Mouse (Mus musculus): ENCODE measurements around the gene Des. TPM values are rescaled to one million over a fixed set of nuclear protein-coding genes. Genes with fewer than 3 reads are reported as not detected.

Des gene
- total RNA-seq, 2 experiments from 2014 or later: not detected

GRCm38 (mm10) chr1:75345036-75345935, 14.8 kb upstream of the Des start:
- ATAC-seq (replicated peaks; ENCODE audit: poor library complexity): no peak

- no peak for ATAC-seq (replicated peaks; ENCODE audit: poor library complexity)
These were observed 12.8 kb upstream of the Des start for GRCm38 (mm10) chr1:75347279-75347678.

DNA sequence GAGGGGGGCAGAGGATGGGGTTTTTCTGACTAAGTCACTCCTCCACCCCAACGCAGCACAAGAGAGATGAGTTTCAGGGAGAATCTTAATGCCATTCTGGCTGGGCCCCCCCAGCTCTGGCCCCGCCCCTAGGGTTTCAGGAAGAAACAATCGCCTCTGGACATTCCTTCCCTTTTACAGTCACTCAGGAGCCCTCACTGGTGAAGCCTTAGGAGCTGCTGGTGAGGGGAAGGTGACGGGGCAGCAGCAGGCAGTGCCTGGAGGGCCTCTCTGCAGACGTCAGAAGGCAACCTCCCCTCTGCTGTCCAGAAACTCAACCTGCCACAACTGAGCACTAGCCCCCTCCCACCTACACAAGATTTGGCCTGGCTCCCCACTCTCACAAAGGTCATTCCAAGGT, 10.9 kb upstream of the Des start:
- no peak for ATAC-seq (replicated peaks; ENCODE audit: poor library complexity)

GRCm38 (mm10) chr1:75357261-75357660, 2.9 kb upstream of the Des start:
- no peak for ATAC-seq (replicated peaks; ENCODE audit: poor library complexity)

DNA sequence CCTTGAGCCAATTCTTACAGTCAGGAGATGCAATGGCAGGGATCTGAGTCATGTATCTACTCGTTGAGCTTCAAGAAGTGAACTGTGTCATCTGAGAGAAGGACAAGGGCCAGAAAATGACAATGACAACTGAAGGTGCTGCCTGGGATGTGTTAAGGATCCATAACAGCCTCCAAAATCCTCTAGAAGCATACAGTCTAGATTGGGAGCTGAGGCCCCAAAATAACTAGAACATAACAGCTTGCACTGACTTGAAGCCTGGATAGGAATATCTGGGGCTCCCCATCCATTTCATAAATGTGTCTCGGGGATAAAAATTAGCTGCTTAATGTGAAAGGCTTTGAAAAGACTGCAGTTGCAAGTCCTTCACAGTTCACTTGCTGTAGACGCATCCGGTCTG, 2.1 kb upstream of the Des start:
- ATAC-seq (replicated peaks; ENCODE audit: poor library complexity): no peak

DNA sequence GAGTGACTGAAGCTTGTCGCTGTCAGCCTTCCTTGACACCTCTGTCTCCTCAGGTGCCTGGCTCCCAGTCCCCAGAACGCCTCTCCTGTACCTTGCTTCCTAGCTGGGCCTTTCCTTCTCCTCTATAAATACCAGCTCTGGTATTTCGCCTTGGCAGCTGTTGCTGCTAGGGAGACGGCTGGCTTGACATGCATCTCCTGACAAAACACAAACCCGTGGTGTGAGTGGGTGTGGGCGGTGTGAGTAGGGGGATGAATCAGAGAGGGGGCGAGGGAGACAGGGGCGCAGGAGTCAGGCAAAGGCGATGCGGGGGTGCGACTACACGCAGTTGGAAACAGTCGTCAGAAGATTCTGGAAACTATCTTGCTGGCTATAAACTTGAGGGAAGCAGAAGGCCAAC, 783 bp upstream of the Des start:
- ATAC-seq (replicated peaks; ENCODE audit: poor library complexity): no peak

DNA sequence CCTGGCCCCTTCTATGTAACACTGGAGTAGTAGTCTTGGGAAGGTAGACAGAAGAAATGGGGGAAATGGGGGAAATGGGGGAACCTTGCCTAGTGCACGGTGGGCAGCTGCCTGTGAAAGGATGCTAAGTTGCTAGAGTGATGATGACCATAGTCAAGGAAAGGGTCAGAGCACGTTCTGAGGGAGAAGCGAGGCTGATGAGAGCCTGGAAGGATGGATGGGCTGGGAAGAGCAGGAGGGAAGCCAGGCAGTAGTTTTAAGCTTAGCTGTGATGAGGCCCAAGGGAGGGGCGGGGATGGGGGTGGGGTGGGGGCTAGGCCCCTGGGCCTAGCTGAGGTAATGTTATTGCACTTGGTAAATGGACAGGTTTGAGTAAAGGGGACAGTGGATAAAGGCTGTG, 994 bp downstream of the Des start:
- no peak for ATAC-seq (replicated peaks; ENCODE audit: poor library complexity)

- peak; percentile 55 for ATAC-seq (replicated peaks; ENCODE audit: poor library complexity)
These were observed 1.6 kb downstream of the Des start for GRCm38 (mm10) chr1:75361750-75362149.

- no peak for ATAC-seq (replicated peaks; ENCODE audit: poor library complexity)
These were observed 3.7 kb downstream of the Des start for GRCm38 (mm10) chr1:75363868-75364267.

DNA sequence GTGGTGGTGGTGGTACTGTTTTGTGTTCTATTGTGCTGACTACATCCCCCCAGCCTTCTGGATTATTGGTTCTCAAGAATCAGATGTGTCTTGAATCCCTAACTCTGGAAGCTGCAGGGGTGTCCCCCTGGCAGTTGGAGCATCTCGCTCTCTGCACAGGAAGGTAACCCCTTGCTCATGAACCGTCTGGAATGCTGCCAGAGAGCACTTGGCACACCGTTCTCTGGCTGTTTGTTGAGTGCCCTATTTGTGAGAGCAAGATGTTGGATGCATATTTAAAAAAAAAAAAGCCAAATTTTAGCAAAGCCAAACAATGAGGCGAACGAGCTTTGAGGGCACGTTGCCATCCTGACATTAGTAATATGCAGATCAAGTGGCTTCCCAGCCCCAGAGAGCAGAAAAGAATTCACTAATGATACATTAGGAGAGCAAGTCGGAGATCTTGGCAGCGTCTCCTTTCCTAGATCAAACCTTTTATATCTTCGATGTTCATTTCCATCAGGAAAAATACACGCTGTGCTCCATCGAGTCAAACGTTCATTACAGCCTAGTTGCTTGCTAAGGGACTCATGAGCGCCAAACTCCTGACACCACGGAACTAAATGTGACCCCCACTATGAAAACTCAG, 5.5 kb downstream of the Des start:
- no peak for ATAC-seq (replicated peaks; ENCODE audit: poor library complexity)

- ATAC-seq (replicated peaks; ENCODE audit: poor library complexity): no peak
These were observed 9.3 kb downstream of the Des start for GRCm38 (mm10) chr1:75369360-75369983.

- no peak for ATAC-seq (replicated peaks; ENCODE audit: poor library complexity)
These were observed 10.0 kb downstream of the Des start for GRCm38 (mm10) chr1:75369984-75370660.

GRCm38 (mm10) chr1:75371317-75372095, 11.4 kb downstream of the Des start:
- ATAC-seq (replicated peaks; ENCODE audit: poor library complexity): peak; percentile 48; the same call in 1 of the 2 replicates

DNA sequence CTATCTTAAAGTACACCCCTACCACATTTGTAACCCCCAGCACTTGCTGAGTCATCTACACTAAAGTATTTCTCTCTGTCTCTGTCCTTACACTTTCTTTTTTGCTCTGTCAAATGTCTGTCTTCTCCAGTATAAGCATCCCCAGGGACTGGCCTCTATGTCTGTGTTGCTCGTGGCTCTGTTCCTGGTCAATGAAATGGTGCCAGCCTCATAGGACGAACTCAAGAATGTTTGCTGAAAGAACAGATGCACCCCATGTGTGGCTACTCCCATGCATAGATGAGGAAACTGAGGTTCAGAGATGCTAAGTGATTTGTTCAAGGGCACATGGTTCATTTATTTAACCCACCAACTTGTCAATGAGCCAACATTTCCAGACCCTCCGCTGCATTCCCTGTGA, 12.3 kb downstream of the Des start:
- ATAC-seq (replicated peaks; ENCODE audit: poor library complexity): no peak

- ATAC-seq (replicated peaks; ENCODE audit: poor library complexity): no peak
These were observed 13.1 kb downstream of the Des start for GRCm38 (mm10) chr1:75373276-75373675.

GRCm38 (mm10) chr1:75374950-75375936, 15.1 kb downstream of the Des start, which contains the start of gene Speg:
TSS of gene Speg (plus strand) at chr1:75375297.
- no peak for ATAC-seq (replicated peaks; ENCODE audit: poor library complexity)

DNA sequence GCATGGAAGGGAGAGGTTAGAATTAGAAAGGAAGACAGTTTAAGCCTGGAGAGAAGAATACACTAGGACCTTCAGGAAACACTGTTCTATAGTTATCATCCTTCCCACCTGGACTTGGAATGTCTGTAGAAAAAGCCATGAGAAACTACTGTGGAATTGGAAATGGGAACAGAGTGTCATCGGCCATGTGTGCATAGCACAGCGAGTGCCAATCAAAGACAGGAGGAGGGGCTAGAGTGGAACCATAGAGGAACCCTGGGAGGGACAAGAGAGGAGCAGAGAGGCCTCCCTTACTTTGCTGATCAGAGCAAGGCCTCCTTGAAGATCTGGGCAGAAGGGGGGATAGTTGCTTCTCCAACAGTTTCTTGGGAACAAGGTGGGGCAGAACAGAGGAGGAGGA, 19.1 kb downstream of the Des start:
- ATAC-seq (replicated peaks; ENCODE audit: poor library complexity): no peak

GRCm38 (mm10) chr1:75379931-75380330, 19.8 kb downstream of the Des start:
- no peak for ATAC-seq (replicated peaks; ENCODE audit: poor library complexity)

DNA sequence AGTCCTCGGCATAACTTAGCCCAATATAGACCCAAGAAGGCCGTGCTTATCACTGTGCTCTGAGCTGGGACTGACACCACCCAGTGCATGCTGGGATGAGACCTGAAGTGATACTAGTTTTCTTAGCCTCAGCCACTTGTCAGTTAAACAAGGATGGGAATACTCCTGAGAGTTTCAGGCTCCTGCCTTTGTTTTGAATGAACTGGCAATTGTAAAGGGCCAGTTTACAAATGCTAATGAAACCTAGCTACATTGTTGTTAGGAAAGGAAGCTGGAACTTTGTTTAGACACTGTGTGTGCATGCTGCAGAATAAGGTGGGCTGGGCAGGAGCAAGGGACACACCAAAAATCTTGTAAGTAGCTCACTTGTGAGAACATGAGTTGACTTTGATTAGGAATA, 20.8 kb downstream of the Des start:
- no peak for ATAC-seq (replicated peaks; ENCODE audit: poor library complexity)

Data from megakaryocyte progenitor cell, adult 5-6 weeks (primary cell).